Mouse (Mus musculus) kidney, adult 11 months (tissue): Measurements from ENCODE around the gene Trappc10.
A peak's percentile ranks its signal among the peaks of the same experiment; 100 is the strongest.

ENCODE experiments used
- DNase-seq: peaks from one replicate; pipeline ENCODE4 v3.0.0; 2022

Gene Trappc10

GRCm38 (mm10) chr10:78244438-78245224, at the start of gene Trappc10:
Gene Trappc10, minus strand, starts transcription at chr10:78244641.
- peak; percentile 89 for DNase-seq

- DNase-seq, result peak; percentile 79
Observed at GRCm38 (mm10) chr10:78293576-78293975, 49.1 kb upstream of the Trappc10 start.

- DNase-seq, result no peak
Observed at GRCm38 (mm10) chr10:78292381-78292780, 47.9 kb upstream of the Trappc10 start.

GRCm38 (mm10) chr10:78290730-78291535, 46.5 kb upstream of the Trappc10 start:
- DNase-seq, result no peak

GRCm38 (mm10) chr10:78288896-78289295, 44.5 kb upstream of the Trappc10 start:
- DNase-seq, result no peak

- DNase-seq, result no peak
Observed at GRCm38 (mm10) chr10:78288135-78288534, 43.7 kb upstream of the Trappc10 start.

- peak; percentile 60 for DNase-seq
Observed at GRCm38 (mm10) chr10:78287465-78288132, 43.2 kb upstream of the Trappc10 start.

- no peak for DNase-seq
Observed at GRCm38 (mm10) chr10:78285959-78286358, 41.5 kb upstream of the Trappc10 start.

GRCm38 (mm10) chr10:78285409-78285808, 41.0 kb upstream of the Trappc10 start:
- no peak for DNase-seq

GRCm38 (mm10) chr10:78284812-78285211, 40.4 kb upstream of the Trappc10 start:
- DNase-seq, result no peak

GRCm38 (mm10) chr10:78282411-78282810, 38.0 kb upstream of the Trappc10 start:
- no peak for DNase-seq

GRCm38 (mm10) chr10:78280486-78280885, 36.0 kb upstream of the Trappc10 start:
- DNase-seq, result peak; percentile 79

GRCm38 (mm10) chr10:78279210-78279609, 34.8 kb upstream of the Trappc10 start:
- peak; percentile 53 for DNase-seq

- no peak for DNase-seq
Observed at GRCm38 (mm10) chr10:78277835-78278234, 33.4 kb upstream of the Trappc10 start.

- no peak for DNase-seq
Observed at GRCm38 (mm10) chr10:78276242-78276641, 31.8 kb upstream of the Trappc10 start.

- no peak for DNase-seq
Observed at GRCm38 (mm10) chr10:78272932-78273331, 28.5 kb upstream of the Trappc10 start.

GRCm38 (mm10) chr10:78265881-78266280, 21.4 kb upstream of the Trappc10 start:
- DNase-seq, result no peak

- no peak for DNase-seq
Observed at GRCm38 (mm10) chr10:78264735-78265134, 20.3 kb upstream of the Trappc10 start.

GRCm38 (mm10) chr10:78260916-78261650, 16.6 kb upstream of the Trappc10 start:
- DNase-seq, result peak; percentile 40

- DNase-seq, result peak; percentile 38
Observed at GRCm38 (mm10) chr10:78260322-78260721, 15.9 kb upstream of the Trappc10 start.

- no peak for DNase-seq
Observed at GRCm38 (mm10) chr10:78259702-78260101, 15.3 kb upstream of the Trappc10 start.

GRCm38 (mm10) chr10:78259230-78259629, 14.8 kb upstream of the Trappc10 start:
- no peak for DNase-seq
